Mouse (Mus musculus) embryonic fibroblast, embryonic 13.5 days (primary cell): ENCODE results near the gene Plxnc1.

Source experiments
- CTCF ChIP-seq: IDR thresholded peaks from 2 replicates; pipeline ENCODE4 v1.5.1; 2011; ENCODE audit warnings: mild to moderate bottlenecking, control low read depth, low read length, moderate library complexity, borderline replicate concordance; ENCODE audit not compliant: insufficient read depth
- POLR2A ChIP-seq: IDR thresholded peaks from 2 replicates; pipeline ENCODE4 v1.6.1; 2011; ENCODE audit warnings: low read depth, mild to moderate bottlenecking, control low read depth, low read length, moderate library complexity

DNA sequence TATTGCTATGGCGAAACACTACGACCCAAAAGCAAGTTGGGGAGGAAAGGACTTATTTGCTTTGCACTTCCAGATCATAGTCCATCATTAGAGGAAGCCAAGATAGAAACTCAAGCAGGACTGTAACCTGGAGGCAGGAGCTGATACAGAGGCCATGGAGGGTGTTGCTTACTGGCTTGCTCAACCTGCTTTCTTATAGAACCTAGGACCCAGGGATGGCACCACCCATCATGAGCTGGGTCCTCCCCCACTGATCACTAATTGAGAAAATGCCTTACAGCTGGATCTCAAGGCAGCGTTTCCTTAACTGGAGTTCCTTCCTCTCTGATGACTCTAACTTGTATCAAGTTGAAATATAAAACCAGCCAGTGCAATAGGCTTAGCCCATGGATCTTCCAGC lies 48.8 kb downstream of the Plxnc1 start:
- TF ChIP-seq CTCF (no peak), POLR2A (no peak)
